Mouse (Mus musculus) midbrain, embryonic 13.5 days (tissue): Measurements from ENCODE around the gene Gm6592. TPM values are rescaled to one million over a fixed set of nuclear protein-coding genes. Genes with fewer than 3 reads are reported as not detected.
"Not testable (repeated sequence)": the region's sequence is repeated elsewhere in the genome, so short reads cannot be mapped to it uniquely, and the experiment has no call there.

Experiments
- ATAC-seq: fragments of 200-750 bp; cut with Nextera tagmentation; 2 replicates; pipeline ENCODE4 v1.8.0; 2017; ENCODE audit warnings: mild to moderate bottlenecking, moderate TSS enrichment, moderate library complexity
- H3K27ac ChIP-seq: fragments of 300-500 bp; sonication (generic); 2 replicates; pipeline ENCODE4 v1.5.1; 2015; ENCODE audit warnings: inconsistent platforms, mild to moderate bottlenecking, moderate library complexity
- H3K27me3 ChIP-seq: fragments of 300-500 bp; sonication (generic); 2 replicates; pipeline ENCODE4 v1.6.1; 2015; ENCODE audit warnings: mild to moderate bottlenecking, inconsistent platforms
- H3K36me3 ChIP-seq: fragments of 300-500 bp; sonication (generic); 2 replicates; pipeline ENCODE4 v1.6.1; 2015; ENCODE audit warnings: mild to moderate bottlenecking, inconsistent platforms
- H3K4me1 ChIP-seq: fragments of 300-500 bp; sonication (generic); replicated peaks from 2 replicates; pipeline ENCODE4 v1.6.1; 2015; ENCODE audit warnings: inconsistent platforms
- H3K4me2 ChIP-seq: fragments of 300-500 bp; sonication (generic); replicated peaks from 2 replicates; pipeline ENCODE4 v1.6.1; 2015; ENCODE audit warnings: moderate library complexity, mild to moderate bottlenecking, inconsistent platforms
- H3K4me3 ChIP-seq: fragments of 300-500 bp; sonication (generic); replicated peaks from 2 replicates; pipeline ENCODE4 v1.5.1; 2015; ENCODE audit warnings: mild to moderate bottlenecking, inconsistent platforms
- H3K9ac ChIP-seq: fragments of 300-500 bp; sonication (generic); replicated peaks from 2 replicates; pipeline ENCODE4 v1.6.1; 2015; ENCODE audit warnings: mild to moderate bottlenecking, inconsistent platforms
- H3K9me3 ChIP-seq: fragments of 300-500 bp; sonication (generic); 2 replicates; pipeline ENCODE4 v1.6.1; 2016; ENCODE audit warnings: mild to moderate bottlenecking, inconsistent platforms
- WGBS: fragments of 180-500 bp; shearing (Covaris S2); methylation state at CpG from one replicate; pipeline ENCODE4 v1.1.7; 2015; 5-methylcytosine and 5-hydroxymethylcytosine counted together
- polyA plus RNA-seq: library from polyadenylated mRNA; unstranded; fragments of >200 nt; fragmentation: Nextera tagmentation; extraction: Ambion mirVana; gene quantifications from 2 replicates; pipeline ENCODE4 v1.2.1, GENCODE M21; 2015

Gene Gm6592
- polyA plus RNA-seq: not detected in 2 replicates

GRCm38 (mm10) chrX:8843694-8844093, at the start of gene Gm6592:
Gene Gm6592 (plus strand): TSS chrX:8843994.
- Histone ChIP-seq H3K4me3 (no peak within 1 kb of the TSS), H3K27ac (no peak within 1 kb of the TSS), H3K4me2 (no peak within 1 kb of the TSS), H3K9ac (no peak within 1 kb of the TSS), H3K4me1 (no peaks in the 10 kb centered on the region), H3K9me3 (0 out of 2 replicates have a peak, but pooled peaks cover 4% of the 10 kb centered on the region), H3K36me3 (no peaks in the 10 kb centered on the region), H3K27me3 (no peaks in the 10 kb centered on the region)
- no peak for ATAC-seq
- WGBS: 61% methylated on average over 1 of the region's 1 CpGs

- not testable (repeated sequence) for ATAC-seq, H3K27ac ChIP-seq, H3K36me3 ChIP-seq, H3K4me3 ChIP-seq, H3K9me3 ChIP-seq, H3K4me1 ChIP-seq, H3K27me3 ChIP-seq, H3K4me2 ChIP-seq, H3K9ac ChIP-seq
- 81% methylated on average over 4 of the region's 4 CpGs for WGBS
These were observed 40.4 kb upstream of the Gm6592 start, which contains the start of gene Ssxb5 for GRCm38 (mm10) chrX:8803391-8803790. Gene Ssxb5 (plus strand): TSS chrX:8803691.

GRCm38 (mm10) chrX:8832043-8832442, 11.8 kb upstream of the Gm6592 start:
- Histone ChIP-seq H3K4me3 (no peak overlapping the region), H3K27me3 (no peaks in the 10 kb centered on the region), H3K36me3 (no peaks in the 10 kb centered on the region), H3K4me2 (no peak overlapping the region), H3K9me3 (no peaks in the 10 kb centered on the region), H3K4me1 (no peaks in the 10 kb centered on the region), H3K9ac (no peak overlapping the region), H3K27ac (no peak overlapping the region)
- 0 out of 2 replicates have a peak, but pooled peaks have one; percentile 53 for ATAC-seq

GRCm38 (mm10) chrX:8852486-8852885, 8.7 kb downstream of the Gm6592 start:
- Histone ChIP-seq H3K4me1 (no peaks in the 10 kb centered on the region), H3K27me3 (no peaks in the 10 kb centered on the region), H3K27ac (no peak overlapping the region), H3K4me3 (no peak overlapping the region), H3K9ac (no peak overlapping the region), H3K36me3 (no peaks in the 10 kb centered on the region), H3K9me3 (no peaks in the 10 kb centered on the region; the same call in 1 of the 2 replicates), H3K4me2 (no peak overlapping the region)
- no peak for ATAC-seq
- whole genome bisulfite sequencing: 83% methylated on average over 10 of the region's 10 CpGs

GRCm38 (mm10) chrX:8864331-8864730, 20.5 kb downstream of the Gm6592 start:
- not testable (repeated sequence) for H3K27ac ChIP-seq, H3K27me3 ChIP-seq, H3K4me3 ChIP-seq, H3K9ac ChIP-seq, H3K4me2 ChIP-seq, H3K36me3 ChIP-seq, H3K4me1 ChIP-seq, H3K9me3 ChIP-seq
- 0 out of 2 replicates have a peak, but pooled peaks have one; percentile 50 for ATAC-seq
- WGBS: 2% methylated on average over 3 of the region's 3 CpGs

- H3K27ac ChIP-seq, H3K9ac ChIP-seq, H3K4me1 ChIP-seq, H3K27me3 ChIP-seq, H3K9me3 ChIP-seq, H3K4me3 ChIP-seq, H3K4me2 ChIP-seq, ATAC-seq: not testable (repeated sequence)
- WGBS: 82% methylated on average over 3 of the region's 4 CpGs
- H3K36me3 ChIP-seq: peaks cover 14% of the 10 kb centered on the region; the same call in 1 of the 2 replicates
These were observed 30.2 kb downstream of the Gm6592 start, which contains the start of gene Gm5751 for GRCm38 (mm10) chrX:8873953-8874352. Gene Gm5751 (plus strand): TSS chrX:8874253.

GRCm38 (mm10) chrX:8884336-8884735, 40.5 kb downstream of the Gm6592 start:
- Histone ChIP-seq H3K36me3 (0 out of 2 replicates have a peak, but pooled peaks cover 10% of the 10 kb centered on the region), H3K27ac (no peak overlapping the region), H3K4me3 (no peak overlapping the region), H3K4me2 (no peak overlapping the region), H3K4me1 (no peaks in the 10 kb centered on the region), H3K27me3 (no peaks in the 10 kb centered on the region), H3K9me3 (no peaks in the 10 kb centered on the region), H3K9ac (no peak overlapping the region)
- ATAC-seq: no peak
- 62% methylated on average over 4 of the region's 4 CpGs for WGBS

GRCm38 (mm10) chrX:8891975-8892342, 48.2 kb downstream of the Gm6592 start:
- H3K9me3 ChIP-seq: no peaks in the 10 kb centered on the region
- 53% methylated on average over 3 of the region's 9 CpGs for WGBS
- 0 out of 2 replicates have a peak, but pooled peaks cover 10% of the 10 kb centered on the region for H3K36me3 ChIP-seq
- peak; percentile 67 for ATAC-seq
- H3K4me1 ChIP-seq: peaks cover 6% of the 10 kb centered on the region; the same call in 1 of the 2 replicates
- peak overlapping the region; percentile 64 for H3K4me2 ChIP-seq
- peak overlapping the region; percentile 92 for H3K27ac ChIP-seq
- H3K27me3 ChIP-seq: no peaks in the 10 kb centered on the region
- H3K9ac ChIP-seq: peak overlapping the region; percentile 85
- peak overlapping the region; percentile 58 for H3K4me3 ChIP-seq

GRCm38 (mm10) chrX:8892343-8893155, 48.8 kb downstream of the Gm6592 start, which contains the start of gene B630019K06Rik:
Gene B630019K06Rik (plus strand): TSS chrX:8892382.
- Histone ChIP-seq H3K27me3 (no peaks in the 10 kb centered on the region), H3K9ac (peak within 1 kb of the TSS; percentile 85), H3K27ac (peak within 1 kb of the TSS; percentile 92), H3K9me3 (no peaks in the 10 kb centered on the region), H3K4me3 (peak within 1 kb of the TSS; percentile 58), H3K4me2 (peak within 1 kb of the TSS; percentile 64), H3K36me3 (0 out of 2 replicates have a peak, but pooled peaks cover 7% of the 10 kb centered on the region), H3K4me1 (peaks cover 6% of the 10 kb centered on the region; the same call in 1 of the 2 replicates)
- peak; percentile 88 for ATAC-seq
- 27% methylated on average over 60 of the region's 95 CpGs for WGBS

GRCm38 (mm10) chrX:8893182-8893651, 49.4 kb downstream of the Gm6592 start:
- H3K9ac ChIP-seq: peak overlapping the region; percentile 85
- H3K4me3 ChIP-seq: peak overlapping the region; percentile 58
- H3K36me3 ChIP-seq: 0 out of 2 replicates have a peak, but pooled peaks cover 3% of the 10 kb centered on the region
- 30% methylated on average over 27 of the region's 42 CpGs for WGBS
- peak; percentile 79 for ATAC-seq
- no peaks in the 10 kb centered on the region for H3K9me3 ChIP-seq
- no peaks in the 10 kb centered on the region for H3K27me3 ChIP-seq
- H3K4me1 ChIP-seq: peaks cover 6% of the 10 kb centered on the region; the same call in 1 of the 2 replicates
- peak overlapping the region; percentile 64 for H3K4me2 ChIP-seq
- H3K27ac ChIP-seq: peak overlapping the region; percentile 92
